Mouse (Mus musculus) right cerebral cortex, adult 2 months (tissue): ENCODE measurements around the gene Cd59a.
A peak's percentile ranks its signal among the peaks of the same experiment; 100 is the strongest.
"Not testable (repeated sequence)": the region's sequence is repeated elsewhere in the genome, so short reads cannot be mapped to it uniquely, and the experiment has no call there.

ENCODE experiments used
- DNase-seq, 2 experiments: peaks; one replicate each; pipeline ENCODE4 v3.0.0; 2021 to 2022; ENCODE audit warnings: low spot score in 2 of 2

Cd59a gene

GRCm38 (mm10) chr2:104109021-104109420, 13.4 kb downstream of the Cd59a start:
- not testable (repeated sequence) for DNase-seq

DNA sequence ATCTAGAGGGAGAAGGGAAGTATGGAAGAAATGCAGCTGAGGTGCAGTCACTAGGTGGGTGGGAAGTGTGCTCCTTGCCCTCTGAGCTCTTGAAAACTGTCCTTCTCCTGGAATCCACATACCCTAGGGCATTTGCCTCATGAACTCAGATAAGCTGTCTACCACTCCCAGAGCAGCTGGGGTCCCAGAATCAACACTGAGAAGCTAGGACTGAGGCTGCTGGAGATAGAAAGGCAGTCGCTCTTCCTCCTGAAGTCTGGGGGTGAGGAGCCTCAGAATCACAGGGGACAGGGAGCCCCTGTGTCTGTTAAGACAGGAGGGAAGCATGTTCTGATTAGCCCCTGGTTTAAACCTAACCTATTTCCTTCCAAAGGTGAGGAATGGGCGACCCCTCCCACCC, 13.9 kb downstream of the Cd59a start:
- no peak for DNase-seq

- DNase-seq: no peak
Observed at GRCm38 (mm10) chr2:104110031-104110430, 14.4 kb downstream of the Cd59a start.

DNA sequence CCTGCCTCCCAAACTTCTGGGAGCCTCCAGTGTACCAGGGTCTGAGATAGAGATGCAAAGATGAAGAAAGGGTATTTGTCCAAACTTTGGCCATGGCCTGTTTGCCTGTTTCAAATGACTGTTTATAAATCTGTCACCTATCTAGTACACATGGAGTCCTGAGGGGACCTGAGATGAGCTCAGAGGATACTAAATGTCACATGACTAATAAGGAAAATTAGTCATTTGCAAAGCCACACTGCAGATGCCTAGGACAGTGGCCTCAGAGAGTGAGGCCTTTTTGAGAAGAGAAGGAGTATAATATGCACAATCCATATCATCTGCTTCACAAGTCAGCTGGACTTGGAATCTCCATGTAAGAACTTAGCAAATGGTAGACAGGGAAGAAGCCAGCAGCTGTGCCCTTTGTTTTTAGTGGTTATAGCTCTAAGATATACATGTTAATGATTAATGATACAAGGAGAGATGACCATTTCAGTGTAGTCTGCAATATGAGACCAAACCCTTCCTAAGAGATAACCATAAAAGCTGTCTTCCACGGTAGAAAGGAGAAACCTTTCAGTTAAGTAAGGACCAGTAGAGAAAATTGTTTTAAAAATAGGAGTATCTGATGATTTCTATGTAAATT, 15.7 kb downstream of the Cd59a start:
- not testable (repeated sequence) for DNase-seq

- DNase-seq: not testable (repeated sequence)
Observed at GRCm38 (mm10) chr2:104113563-104113962, 18.0 kb downstream of the Cd59a start.

DNA sequence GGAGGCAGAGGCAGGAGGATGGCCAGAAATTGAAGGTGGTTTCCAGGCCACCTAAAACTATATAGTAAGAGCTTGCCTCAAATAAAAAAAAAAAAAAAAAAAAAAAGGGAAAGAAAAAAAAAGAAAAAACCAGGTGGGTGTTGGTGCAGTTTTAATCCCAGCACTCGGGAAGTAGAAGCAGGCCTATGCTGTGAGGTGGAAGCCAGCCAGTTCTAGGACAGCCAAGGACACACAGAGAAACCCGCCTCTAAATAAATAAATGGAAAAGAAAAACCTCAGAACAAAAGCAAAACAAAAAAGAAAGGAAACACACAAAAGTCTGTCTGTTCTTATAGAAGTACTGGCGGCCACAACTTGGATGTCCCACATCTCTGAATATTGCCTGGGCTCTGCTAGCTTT, 19.3 kb downstream of the Cd59a start:
- DNase-seq: no peak

- not testable (repeated sequence) for DNase-seq
Observed at GRCm38 (mm10) chr2:104117173-104117572, 21.6 kb downstream of the Cd59a start.

DNA sequence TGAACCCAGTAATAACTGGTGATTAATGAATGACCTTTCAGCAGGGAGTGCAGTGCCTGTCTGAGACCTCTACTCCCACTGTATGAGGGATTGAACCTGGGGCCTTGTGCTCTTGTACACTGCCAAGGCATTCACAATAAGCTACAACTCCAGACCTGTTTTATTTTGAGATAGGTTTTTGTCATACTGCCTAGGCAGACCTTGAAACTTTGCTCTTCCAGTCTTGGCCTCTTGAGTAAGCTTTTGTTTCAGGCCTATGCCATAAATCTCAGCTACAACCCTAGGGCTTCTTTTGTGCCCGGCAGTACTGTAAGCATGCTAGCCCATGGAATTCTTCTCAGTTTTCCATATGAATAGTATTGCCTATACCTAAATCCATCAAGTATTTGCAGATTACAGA, 23.5 kb downstream of the Cd59a start:
- no peak for DNase-seq

GRCm38 (mm10) chr2:104120312-104120711, 24.7 kb downstream of the Cd59a start:
- no peak for DNase-seq

DNA sequence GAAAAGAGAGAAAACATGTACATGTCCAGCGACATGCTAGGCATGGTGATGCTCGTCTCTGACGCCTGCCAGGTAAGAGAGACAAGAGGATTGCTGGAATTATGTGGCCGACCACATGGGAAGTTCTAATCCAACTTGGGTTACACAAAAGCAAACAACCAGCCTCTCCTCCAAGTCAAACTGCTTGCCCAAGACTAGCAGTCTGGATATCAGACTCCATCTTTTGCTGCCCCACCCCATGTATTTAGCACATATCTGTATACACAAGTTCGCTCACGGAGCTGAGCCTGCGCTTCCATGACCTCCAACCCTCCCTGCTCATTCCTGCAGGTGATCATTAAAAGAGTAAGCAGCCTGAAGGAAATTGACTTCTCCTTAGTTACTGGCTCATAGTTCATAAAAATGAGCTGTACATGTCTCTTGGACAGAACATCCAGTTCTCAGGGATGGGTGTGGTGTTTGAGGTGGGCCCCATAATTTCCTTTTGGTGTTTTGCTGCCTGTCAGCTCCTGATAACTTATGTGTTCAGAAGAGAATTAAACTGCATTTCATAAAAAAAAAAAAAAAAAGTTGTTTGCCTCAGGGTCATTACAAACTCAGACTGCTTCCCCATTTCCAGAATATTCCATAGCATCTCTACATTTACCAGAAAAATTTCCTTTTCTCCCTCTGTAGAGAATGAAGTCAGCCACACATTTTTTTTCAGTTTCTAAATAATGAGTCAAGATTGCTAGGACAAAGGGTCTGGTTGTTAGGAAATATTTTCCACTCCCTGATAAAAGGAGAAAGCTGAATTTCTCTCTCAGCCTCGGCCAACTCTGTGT, 26.3 kb downstream of the Cd59a start:
- DNase-seq: no peak

- DNase-seq: peak; percentile 84 to 89
Observed at GRCm38 (mm10) chr2:104122505-104123378, 27.1 kb downstream of the Cd59a start, which contains the start of gene A930018P22Rik. TSS of gene A930018P22Rik (plus strand) at chr2:104122769.

DNA sequence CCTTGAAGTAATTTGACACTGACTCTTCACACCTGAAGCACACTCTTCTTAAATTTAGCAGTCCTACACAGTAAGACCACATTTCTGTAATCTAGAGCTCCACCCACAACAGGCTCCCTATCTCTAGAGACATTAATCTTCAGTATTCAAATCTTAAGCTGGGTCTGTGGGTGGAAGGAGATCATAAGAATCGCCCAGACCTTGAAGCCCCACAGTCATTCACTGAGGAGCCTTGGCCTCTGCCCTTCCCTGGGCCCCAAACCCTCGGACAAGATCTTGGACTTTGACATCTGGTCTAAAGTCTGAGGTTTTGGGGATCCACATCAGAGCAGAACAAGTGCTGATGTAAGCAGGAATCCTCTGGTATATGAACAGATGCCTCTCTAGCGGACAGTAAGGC, 27.9 kb downstream of the Cd59a start:
- DNase-seq: no peak

DNA sequence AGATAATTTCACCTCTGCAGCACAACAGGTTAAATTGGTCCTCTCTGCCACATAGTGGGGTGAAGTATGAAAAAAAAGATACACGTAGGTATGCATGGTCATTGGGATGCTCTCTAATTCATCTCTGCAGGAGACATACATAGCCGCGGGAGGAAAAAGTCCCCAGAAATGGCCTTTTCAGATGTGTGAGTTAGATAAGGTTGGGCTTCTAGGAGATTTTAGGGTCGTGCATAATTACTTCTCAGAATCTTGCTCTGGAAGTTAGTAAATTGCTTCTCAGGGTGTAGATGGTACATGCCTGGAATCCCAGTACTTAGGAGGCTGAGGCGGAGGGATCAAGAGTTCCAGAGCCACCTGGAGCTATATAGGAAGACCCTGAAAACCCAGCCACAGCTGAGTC, 28.5 kb downstream of the Cd59a start:
- DNase-seq: no peak

DNA sequence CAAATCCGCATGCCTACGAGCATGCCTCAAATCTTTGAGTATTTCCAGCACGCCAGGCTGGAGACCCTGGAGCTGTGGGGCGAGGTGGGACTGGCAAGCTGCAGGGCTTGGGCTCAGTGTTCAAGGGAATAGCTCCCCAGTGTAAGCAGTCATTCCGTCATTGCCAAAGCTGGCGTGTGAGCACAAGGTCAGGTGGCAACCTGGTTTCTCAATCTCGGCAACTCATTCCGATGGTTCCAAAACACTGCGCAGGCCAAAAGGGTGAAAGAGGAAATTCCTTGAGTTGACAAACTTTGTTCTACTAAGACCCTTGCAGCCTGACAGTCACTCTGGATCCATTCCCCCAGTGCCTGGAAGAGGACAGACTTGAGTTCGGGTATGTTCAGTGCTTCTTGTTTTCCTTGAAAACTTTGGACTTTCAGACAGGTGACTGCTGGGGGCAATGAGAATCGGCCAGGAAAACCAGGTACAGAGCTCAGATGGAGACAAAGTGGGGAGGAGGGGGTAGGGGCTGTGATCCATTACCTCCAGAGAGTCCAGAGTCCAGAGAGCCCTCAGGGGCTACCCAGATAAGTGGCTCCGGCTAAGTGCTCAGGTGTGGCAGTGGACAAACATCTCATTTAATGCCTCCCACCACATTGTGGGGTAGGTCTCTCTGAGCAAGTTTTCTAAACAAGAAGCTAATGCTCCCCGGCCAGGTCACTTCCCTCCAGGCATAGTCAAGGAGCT, 33.4 kb downstream of the Cd59a start:
- DNase-seq: no peak

DNA sequence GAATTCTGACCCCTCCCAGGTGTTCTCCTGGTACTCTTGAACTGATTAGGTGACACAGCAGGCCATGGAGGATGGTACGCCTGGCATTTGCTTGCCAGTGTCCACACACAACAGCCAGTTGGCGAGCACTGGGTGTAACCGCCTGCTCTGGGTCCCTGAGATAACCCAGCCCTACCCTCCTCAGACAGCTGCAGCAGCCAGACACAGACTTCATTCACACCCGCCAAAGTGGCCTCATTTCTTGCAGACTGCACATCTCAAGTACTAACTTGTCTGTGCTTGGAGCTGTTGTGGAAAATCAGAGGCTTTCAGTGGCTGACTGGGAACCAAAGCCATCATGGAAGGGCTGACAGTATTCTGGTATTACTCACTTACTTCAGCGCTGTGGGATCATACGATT, 34.6 kb downstream of the Cd59a start:
- no peak for DNase-seq

GRCm38 (mm10) chr2:104130969-104131368, 35.4 kb downstream of the Cd59a start:
- no peak for DNase-seq

DNA sequence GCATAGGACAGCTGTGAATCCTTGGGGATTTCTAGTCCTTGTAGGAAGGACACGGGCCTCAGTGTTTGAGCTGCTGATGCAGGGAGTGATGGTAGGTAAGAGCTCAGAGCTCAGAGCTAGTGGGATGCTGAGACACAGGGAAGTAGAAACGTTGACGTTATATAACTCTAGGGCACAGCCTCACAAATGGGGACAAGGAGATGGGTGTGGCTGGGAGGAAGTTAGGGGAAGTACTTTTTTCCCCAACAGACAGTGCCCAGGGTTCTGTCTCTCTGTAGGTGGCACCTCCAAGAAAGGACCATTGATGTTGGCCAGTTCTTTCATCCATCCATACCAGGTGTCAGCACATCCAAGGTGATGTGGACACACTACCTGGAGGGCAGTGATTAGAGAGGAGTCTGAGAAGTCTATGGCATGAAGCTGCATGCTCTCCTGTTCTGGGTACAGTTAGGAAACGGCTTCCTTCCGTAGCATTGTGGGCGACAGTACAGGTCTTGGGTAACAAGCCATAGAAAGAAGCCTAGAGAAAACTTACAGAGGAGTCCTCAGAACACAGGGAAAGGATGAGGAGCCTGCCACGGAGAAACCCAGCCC, 36.8 kb downstream of the Cd59a start:
- DNase-seq: no peak

DNA sequence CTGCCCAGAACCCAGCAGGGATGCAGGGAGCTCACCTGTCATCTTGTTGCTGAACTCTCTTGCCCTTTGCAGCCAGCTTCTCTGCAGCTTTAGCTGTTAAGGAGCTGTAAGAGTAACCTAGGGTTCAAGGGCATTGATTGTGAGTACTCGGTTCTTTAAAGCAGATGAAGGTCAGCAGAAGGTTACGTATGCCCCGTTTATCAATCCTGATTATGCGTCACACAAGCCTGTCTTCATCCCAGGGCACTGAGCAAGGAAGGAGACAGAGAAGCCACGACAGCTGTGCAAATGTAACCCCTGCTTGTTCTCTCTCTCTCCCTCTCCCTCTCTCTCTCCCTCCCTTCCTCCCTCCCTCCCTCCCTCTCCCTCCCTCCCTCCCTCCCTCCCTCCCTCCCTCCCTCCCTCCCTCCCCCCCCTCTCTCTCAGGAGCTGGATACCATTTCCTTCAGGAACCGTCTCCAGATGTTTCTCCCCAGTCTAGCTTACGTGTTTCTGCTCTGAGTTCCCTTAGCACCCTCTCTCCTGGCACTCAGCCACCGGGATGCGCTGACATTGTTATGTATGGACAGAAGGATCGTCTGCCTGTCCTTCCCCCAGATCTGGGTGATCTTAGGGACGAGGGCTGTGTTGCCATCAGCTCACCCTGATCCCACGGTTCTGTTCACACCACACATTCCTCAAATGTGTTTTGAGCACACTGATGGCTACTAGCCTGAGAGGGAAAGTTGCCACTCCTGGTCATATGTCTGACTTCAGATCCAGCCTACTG, 37.6 kb downstream of the Cd59a start:
- DNase-seq: no peak

DNA sequence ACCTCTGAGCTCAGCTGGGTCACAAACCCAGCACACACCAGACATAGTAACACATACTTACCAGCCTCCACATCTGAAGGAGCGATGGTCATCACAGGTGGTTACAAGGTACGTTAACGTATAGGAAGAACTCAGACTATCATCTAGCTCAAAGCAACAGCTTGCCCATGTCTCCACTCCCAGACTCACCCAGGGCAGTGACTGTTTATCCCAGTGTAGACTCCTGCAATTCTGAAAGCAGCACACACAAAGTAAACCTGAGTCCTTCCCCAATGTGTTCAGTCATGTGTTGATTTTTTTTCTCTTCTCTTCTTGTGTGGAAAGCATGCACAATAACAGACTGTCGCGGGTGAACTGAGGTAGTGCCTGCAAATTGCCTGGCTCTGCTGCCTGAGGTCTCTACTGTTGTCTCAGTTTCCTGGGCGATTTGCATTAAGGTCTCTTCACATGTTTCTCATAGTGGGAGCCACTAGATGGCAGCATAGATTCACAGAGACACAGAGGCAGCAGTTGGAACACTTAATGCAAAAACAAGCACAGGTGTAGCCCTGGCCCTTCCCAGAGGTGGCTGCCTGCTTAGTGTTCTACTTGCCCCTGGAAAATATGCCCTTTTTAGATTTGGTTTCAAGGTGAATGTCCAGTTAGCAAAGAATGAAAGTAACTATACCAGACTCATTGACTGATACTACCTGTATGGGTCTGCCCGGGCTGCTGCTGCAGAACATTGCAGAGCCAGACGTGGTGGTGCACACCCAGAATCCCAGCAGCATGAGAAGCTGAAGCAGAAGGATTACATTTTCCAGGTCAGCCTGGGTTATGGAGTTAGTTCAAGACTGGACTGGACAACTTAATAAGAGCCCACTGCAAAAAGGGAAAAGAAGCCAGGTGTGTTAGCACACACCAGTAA, 38.8 kb downstream of the Cd59a start:
- peak; percentile 73 to 81 for DNase-seq
